Mouse (Mus musculus) lung, postnatal 0 days (tissue): ENCODE results near the gene Odf4.

ENCODE experiments used
- CTCF ChIP-seq: IDR thresholded peaks from 2 replicates; pipeline ENCODE4 v1.5.1; 2016; ENCODE audit warnings: antibody characterized with exemption, mild to moderate bottlenecking
- EP300 ChIP-seq: IDR thresholded peaks from 2 replicates; pipeline ENCODE4 v1.6.1; 2016; ENCODE audit warnings: antibody characterized with exemption, mild to moderate bottlenecking, control low read depth

DNA sequence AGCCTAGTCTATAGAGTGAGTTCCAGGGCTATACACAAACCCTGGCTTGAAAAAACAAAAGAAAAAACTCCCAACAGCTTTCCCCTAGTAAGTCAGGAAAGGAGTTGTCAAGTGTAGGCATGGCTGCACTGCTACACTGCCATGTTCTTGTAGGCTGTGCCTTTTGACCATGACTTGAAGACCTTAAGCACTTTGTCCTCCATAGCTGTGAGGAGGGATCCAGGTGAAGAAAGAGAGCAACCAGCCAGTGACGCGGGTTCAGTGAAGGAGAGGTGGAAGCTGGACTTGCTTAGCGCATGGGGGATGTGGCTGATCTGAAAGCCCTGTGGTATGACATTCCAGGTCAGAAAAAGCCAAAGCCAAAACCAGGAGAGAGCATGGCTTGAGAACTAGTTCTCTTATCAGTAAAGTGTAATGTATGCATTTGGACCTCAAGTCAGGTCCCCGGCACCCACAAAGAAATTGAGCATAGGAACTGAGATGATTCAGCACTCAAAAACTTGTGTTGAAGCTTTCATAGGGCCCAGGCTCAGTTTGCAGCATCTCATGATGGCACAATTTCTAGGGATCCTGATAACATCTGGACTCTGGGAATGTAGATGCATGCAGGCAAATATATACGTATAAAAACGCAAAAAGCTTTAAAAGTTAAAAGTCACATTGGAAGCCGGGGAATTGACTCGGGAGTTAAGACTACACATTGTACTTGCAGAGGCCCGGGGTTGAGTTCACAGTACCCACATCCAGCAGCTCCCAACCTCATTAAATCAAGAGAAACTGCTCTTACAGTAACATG lies 21.0 kb downstream of the Odf4 start:
- TF ChIP-seq CTCF: no peak
- no peak for TF ChIP-seq EP300
